Mouse (Mus musculus): ENCODE measurements at regions not wholly inside any gene's neighbourhood (a gene's known extent, or its start where the extent isn't known, plus 50 kb on each side); places are given as distances from the start of the nearest gene placed in this dataset.

GRCm38 (mm10) chr4:94186997-94187396, 369.3 kb upstream of the Gm10306 start:
- no peak for DNase-seq (ENCODE audit: inconsistent ontology term)

GRCm38 (mm10) chr4:94188354-94188753, 368.0 kb upstream of the Gm10306 start:
- no peak for DNase-seq (ENCODE audit: inconsistent ontology term)

GRCm38 (mm10) chr4:94188888-94189287, 367.5 kb upstream of the Gm10306 start:
- peak; percentile 38 for DNase-seq (ENCODE audit: inconsistent ontology term)

- DNase-seq (ENCODE audit: inconsistent ontology term), result peak; percentile 2
These were observed 365.4 kb upstream of the Gm10306 start for GRCm38 (mm10) chr4:94190940-94191339.

GRCm38 (mm10) chr4:94216265-94216664, 340.1 kb upstream of the Gm10306 start:
- no peak for DNase-seq (ENCODE audit: inconsistent ontology term)

- DNase-seq (ENCODE audit: inconsistent ontology term), result no peak
These were observed 320.6 kb upstream of the Gm10306 start for GRCm38 (mm10) chr4:94235650-94236206.

- peak; percentile 82 for DNase-seq (ENCODE audit: inconsistent ontology term)
These were observed 300.3 kb upstream of the Gm10306 start for GRCm38 (mm10) chr4:94256026-94256425.

- DNase-seq (ENCODE audit: inconsistent ontology term), result peak; percentile 36
These were observed 295.2 kb upstream of the Gm10306 start for GRCm38 (mm10) chr4:94261136-94261535.

- no peak for DNase-seq (ENCODE audit: inconsistent ontology term)
These were observed 274.6 kb upstream of the Gm10306 start for GRCm38 (mm10) chr4:94281732-94282131.

- DNase-seq (ENCODE audit: inconsistent ontology term), result no peak
These were observed 264.2 kb upstream of the Gm10306 start for GRCm38 (mm10) chr4:94292150-94292549.

GRCm38 (mm10) chr4:94317298-94317697, 239.0 kb upstream of the Gm10306 start:
- DNase-seq (ENCODE audit: inconsistent ontology term), result no peak

GRCm38 (mm10) chr4:94326759-94327158, 229.6 kb upstream of the Gm10306 start:
- no peak for DNase-seq (ENCODE audit: inconsistent ontology term)

- DNase-seq (ENCODE audit: inconsistent ontology term), result peak; percentile 40
These were observed 213.0 kb upstream of the Gm10306 start for GRCm38 (mm10) chr4:94343331-94343730.

GRCm38 (mm10) chr4:94349273-94349672, 207.1 kb upstream of the Gm10306 start:
- DNase-seq (ENCODE audit: inconsistent ontology term), result no peak

- DNase-seq (ENCODE audit: inconsistent ontology term), result no peak
These were observed 199.4 kb upstream of the Gm10306 start for GRCm38 (mm10) chr4:94356982-94357381.

- no peak for DNase-seq (ENCODE audit: inconsistent ontology term)
These were observed 195.4 kb upstream of the Gm10306 start for GRCm38 (mm10) chr4:94360810-94361527.

- DNase-seq (ENCODE audit: inconsistent ontology term), result no peak
These were observed 194.7 kb upstream of the Gm10306 start for GRCm38 (mm10) chr4:94361528-94362217.

GRCm38 (mm10) chr4:94365375-94365774, 191.0 kb upstream of the Gm10306 start:
- DNase-seq (ENCODE audit: inconsistent ontology term), result peak; percentile 39

- no peak for DNase-seq (ENCODE audit: inconsistent ontology term)
These were observed 189.2 kb upstream of the Gm10306 start for GRCm38 (mm10) chr4:94367174-94367573.

- no peak for DNase-seq (ENCODE audit: inconsistent ontology term)
These were observed 185.4 kb upstream of the Gm10306 start for GRCm38 (mm10) chr4:94370981-94371380.

- DNase-seq (ENCODE audit: inconsistent ontology term), result no peak
These were observed 180.1 kb upstream of the Gm10306 start for GRCm38 (mm10) chr4:94376256-94376655.

- DNase-seq (ENCODE audit: inconsistent ontology term), result no peak
These were observed 170.6 kb upstream of the Gm10306 start for GRCm38 (mm10) chr4:94385703-94386102.

GRCm38 (mm10) chr4:94388317-94388716, 168.0 kb upstream of the Gm10306 start:
- DNase-seq (ENCODE audit: inconsistent ontology term), result no peak
